Mouse (Mus musculus): Measurements from ENCODE around the gene Fosl1.
A peak's percentile ranks its signal among the peaks of the same experiment; 100 is the strongest.

- TF ChIP-seq POLR2AphosphoS2 (IDR thresholded peaks at IDR 0.05; ENCODE audit: insufficient read length, low read depth) (no peak), POLR2A (IDR thresholded peaks at IDR 0.05; ENCODE audit: insufficient read length, low read depth) (no peak), USF1 (IDR thresholded peaks at IDR 0.05; ENCODE audit: low read depth) (no peak), TCF12 (IDR thresholded peaks at IDR 0.05; ENCODE audit: insufficient read depth, poor library complexity, severe bottlenecking) (no peak), MYOG (IDR thresholded peaks at IDR 0.05; ENCODE audit: control insufficient read depth in 1 of 3, insufficient read depth in 1 of 3, insufficient read length in 2 of 3, low read depth in 2 of 3) (peak in 1 of 3 experiments; percentile 49), MAX (IDR thresholded peaks at IDR 0.05; ENCODE audit: low read depth) (no peak), CEBPB (IDR thresholded peaks at IDR 0.05; ENCODE audit: insufficient read depth, poor library complexity, severe bottlenecking) (no peak), E2F4 (IDR thresholded peaks at IDR 0.05; ENCODE audit: insufficient read depth) (no peak), TCF3 (IDR thresholded peaks at IDR 0.05; ENCODE audit: insufficient read length, low read depth) (no peak), MYOD1 (IDR thresholded peaks at IDR 0.05; ENCODE audit: control insufficient read depth in 1 of 3, insufficient read length in 2 of 3, low read depth in 2 of 3) (peak in 2 of 3 experiments; percentile 41 to 63), REST (IDR thresholded peaks at IDR 0.05; ENCODE audit: insufficient read depth, insufficient read length) (no peak)
These were observed 2.4 kb upstream of the Fosl1 start for GRCm38 (mm10) chr19:5444954-5445353.

Measured in myocyte (in vitro differentiated cells).